Mouse (Mus musculus): ENCODE results near the gene Plcd3.

Gene Plcd3

GRCm38 (mm10) chr11:103067457-103068001, 33.9 kb downstream of the Plcd3 start:
- DNase-seq (ENCODE audit: low read depth in 1 of 2, low spot score in 2 of 2): no peak

GRCm38 (mm10) chr11:103067051-103067361, 34.5 kb downstream of the Plcd3 start:
- DNase-seq (ENCODE audit: low read depth in 1 of 2, low spot score in 2 of 2): no peak

GRCm38 (mm10) chr11:103066191-103067050, 35.0 kb downstream of the Plcd3 start:
- DNase-seq (ENCODE audit: low read depth in 1 of 2, low spot score in 2 of 2): no peak

GRCm38 (mm10) chr11:103058499-103059085, 42.9 kb downstream of the Plcd3 start:
- DNase-seq (ENCODE audit: low read depth in 1 of 2, low spot score in 2 of 2): no peak

- DNase-seq (ENCODE audit: low read depth in 1 of 2, low spot score in 2 of 2): no peak
Observed at GRCm38 (mm10) chr11:103056636-103057035, 44.8 kb downstream of the Plcd3 start.

- DNase-seq (ENCODE audit: low read depth in 1 of 2, low spot score in 2 of 2): peak; percentile 33 to 58
Observed at GRCm38 (mm10) chr11:103054798-103055197, 46.7 kb downstream of the Plcd3 start.

DNA sequence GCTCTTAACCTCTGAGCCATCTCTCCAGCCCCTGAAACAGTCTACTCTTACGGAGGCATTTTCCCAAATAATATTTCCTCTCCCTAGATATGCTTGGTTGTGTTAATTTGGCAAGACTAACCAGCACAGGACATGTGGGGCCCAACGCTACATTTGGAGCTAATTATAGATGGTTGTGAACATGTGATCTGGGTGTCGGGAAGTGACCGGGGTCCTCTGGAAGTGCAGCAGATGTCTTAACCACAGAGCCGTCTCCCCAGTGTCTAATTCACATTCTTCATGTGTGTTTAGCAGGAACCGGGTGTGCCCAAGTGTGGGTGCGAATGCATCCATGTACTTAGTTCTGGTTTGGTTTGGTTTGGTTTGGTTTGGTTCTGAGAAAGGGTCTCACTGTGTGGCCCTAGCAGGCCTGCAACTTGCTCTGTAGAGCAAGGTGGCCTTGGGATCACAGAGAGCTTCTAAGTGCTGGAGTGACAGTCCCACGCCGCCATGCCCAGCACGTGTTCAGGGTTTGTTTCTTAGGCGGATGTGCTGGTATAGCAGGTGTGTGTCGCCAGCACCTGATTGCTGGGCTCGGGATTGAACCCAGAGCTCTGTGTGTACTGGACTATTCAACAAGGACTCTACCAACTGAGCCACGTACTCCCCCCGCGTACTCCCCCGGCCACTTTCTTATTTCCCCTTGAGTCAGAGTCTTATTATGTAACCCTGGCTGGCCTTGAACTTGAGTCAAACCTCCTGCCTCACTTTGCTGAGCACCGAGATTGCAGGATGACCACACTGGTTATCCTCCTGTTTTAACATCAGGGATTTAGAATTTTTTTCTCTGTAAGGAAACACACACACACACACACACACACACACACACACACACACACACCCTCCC, 48.0 kb downstream of the Plcd3 start:
- no peak for DNase-seq (ENCODE audit: low read depth in 1 of 2, low spot score in 2 of 2)

GRCm38 (mm10) chr11:103052078-103052477, 49.4 kb downstream of the Plcd3 start:
- no peak for DNase-seq (ENCODE audit: low read depth in 1 of 2, low spot score in 2 of 2)

DNA sequence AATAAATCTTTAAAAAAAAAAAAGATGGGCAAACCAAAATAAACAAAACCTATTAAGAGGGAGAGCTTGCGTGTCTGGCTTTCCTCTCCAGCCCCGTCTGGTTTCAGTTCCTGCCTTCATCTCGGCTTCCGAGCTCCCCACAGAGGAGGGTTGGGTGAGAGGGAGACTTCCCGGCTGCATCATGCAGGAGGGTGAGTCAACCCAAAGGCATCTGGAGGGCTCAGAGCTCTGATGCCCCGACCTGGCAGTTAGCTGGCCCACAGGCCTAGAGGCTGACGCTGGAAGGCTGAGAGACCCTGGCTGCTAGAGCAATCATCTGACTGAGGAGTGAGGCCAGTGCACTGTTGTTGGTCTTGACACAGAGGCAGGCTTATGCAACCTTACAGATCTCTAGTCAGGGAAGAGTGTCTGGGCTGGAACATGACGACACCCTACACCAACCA, 50.2 kb downstream of the Plcd3 start:
- DNase-seq (ENCODE audit: low read depth in 1 of 2, low spot score in 2 of 2): peak; percentile 71 to 72

DNA sequence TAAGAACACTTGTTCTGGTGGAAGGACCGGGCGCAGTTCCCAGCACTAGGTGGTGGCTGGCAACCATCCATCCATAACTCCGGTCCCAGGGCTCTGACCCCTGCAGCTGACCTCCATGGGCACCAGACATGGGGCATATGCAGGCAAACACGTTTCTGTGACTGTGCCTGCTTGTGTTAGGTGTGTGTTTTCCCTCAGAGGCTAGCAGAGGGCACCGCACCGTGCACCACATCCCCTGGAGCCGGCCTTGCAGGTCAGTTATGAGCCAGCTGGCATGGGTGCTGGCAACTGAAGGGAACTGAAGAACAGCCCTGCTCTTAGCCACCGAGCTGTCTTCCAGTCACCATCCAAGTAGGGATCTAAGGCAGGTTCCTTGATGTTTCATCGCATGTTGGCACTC, 51.3 kb downstream of the Plcd3 start:
- DNase-seq (ENCODE audit: low read depth in 1 of 2, low spot score in 2 of 2): no peak

DNA sequence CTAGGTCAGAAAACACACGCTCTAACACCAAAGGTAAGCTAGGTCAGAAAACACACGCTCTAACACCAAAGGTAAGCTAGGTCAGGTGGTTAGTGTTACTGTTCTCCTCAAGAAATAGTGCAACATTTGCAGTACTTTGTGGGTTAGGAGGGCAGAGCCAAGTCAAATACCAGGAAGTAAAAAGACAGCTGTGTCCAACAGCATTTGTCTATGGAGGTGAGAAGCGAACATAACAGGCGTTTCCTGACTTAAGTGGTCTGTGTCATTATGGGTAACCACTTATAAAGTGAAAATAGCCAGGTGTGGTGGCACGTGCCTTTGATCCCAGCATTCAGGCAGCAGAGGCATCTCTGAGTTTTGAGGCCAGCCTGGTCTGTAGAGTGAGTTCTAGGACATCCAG, 51.8 kb downstream of the Plcd3 start:
- no peak for DNase-seq (ENCODE audit: low read depth in 1 of 2, low spot score in 2 of 2)

DNA sequence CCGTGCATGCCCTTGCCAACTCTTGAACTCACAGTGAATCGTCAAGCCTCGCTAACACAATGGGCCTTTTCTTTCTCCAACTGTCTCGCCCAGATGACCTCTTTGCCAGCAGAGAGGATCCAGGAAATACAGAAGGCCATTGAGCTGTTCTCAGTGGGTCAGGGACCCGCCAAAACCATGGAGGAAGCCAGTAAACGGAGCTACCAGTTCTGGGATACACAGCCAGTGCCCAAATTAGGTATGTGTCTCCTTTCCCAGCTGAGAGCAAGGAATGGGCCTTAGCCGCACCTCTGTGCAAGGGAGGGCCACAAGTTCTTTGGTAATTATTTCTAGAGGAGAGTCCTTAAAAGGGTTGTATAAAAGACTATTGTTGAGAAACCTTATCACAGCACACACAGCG, 55.2 kb downstream of the Plcd3 start:
- DNase-seq (ENCODE audit: low read depth in 1 of 2, low spot score in 2 of 2): no peak

DNA sequence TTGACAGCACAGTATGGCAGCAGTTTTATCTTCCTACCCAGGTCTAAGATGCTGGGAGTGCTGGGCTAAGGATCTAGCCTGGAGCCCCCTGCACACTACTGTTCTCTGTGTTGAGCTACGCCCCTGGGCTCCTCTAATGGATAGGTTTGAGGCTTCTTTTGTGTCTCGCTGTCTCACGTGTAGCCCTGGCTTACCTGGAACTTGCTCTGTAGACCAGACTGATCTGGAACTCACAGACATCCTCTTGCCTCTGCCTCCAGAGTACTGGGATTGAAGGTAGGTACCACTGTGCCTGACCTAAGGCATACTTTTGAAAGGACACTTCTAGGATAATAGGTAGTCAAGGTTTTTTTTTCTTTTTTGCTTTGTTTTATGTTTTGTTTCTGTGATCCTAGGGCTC, 57.5 kb downstream of the Plcd3 start:
- DNase-seq (ENCODE audit: low read depth in 1 of 2, low spot score in 2 of 2): no peak

- no peak for DNase-seq (ENCODE audit: low read depth in 1 of 2, low spot score in 2 of 2)
Observed at GRCm38 (mm10) chr11:103042828-103043227, 58.6 kb downstream of the Plcd3 start.

GRCm38 (mm10) chr11:103038037-103038436, 63.4 kb downstream of the Plcd3 start:
- no peak for DNase-seq (ENCODE audit: low read depth in 1 of 2, low spot score in 2 of 2)

DNA sequence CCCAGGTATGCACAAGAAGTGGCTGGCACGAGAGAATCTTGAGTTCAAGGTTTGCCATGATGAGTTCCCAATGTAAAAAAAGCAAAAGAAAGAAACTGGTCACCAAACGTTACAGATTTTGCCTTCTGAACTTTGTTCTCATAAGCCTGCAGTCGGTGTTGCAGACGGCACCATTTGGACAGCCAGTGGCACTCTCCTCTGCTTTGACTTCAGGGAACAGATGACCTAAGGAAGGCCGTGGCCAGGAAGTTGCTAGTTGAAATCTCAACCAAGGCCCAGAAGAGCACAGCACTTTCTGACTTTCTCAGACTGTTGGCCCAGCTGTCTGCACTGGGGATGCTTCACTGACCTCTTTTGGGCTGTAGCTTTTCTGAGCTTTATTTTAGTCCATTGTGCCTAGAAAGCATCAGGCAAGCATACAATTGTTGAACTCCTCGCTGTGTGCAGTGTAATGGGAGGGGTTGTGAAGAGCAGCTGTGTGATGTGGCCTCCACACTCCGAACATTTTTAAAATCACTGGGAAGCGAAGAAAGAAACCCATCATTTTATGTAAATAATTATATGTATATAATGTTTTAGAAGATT, 64.5 kb downstream of the Plcd3 start:
- DNase-seq (ENCODE audit: low read depth in 1 of 2, low spot score in 2 of 2): no peak

DNA sequence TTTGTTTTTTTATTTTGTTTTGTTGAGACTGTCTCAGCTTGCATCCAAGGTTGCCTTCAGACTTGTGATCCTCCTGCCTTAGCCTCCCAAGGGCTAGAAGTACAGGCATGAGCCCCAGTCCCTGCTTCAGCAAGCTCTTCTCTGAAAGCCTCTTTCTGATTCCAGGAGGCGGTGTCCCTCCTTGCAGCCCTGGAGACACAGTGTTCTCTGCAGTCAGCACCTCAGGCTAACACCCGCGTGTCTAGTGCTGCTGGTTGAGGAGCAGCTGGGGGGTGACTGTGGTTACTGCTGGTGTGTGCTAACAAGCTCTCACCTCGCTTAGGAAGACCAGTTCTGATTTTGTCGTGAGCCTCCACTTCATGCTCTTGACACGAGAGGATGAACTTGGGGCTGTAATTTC, 66.5 kb downstream of the Plcd3 start:
- DNase-seq (ENCODE audit: low read depth in 1 of 2, low spot score in 2 of 2): no peak

- no peak for DNase-seq (ENCODE audit: low read depth in 1 of 2, low spot score in 2 of 2)
Observed at GRCm38 (mm10) chr11:103033030-103033429, 68.4 kb downstream of the Plcd3 start.

GRCm38 (mm10) chr11:103028176-103028891, 73.1 kb downstream of the Plcd3 start, which contains the start of the genes Nmt1 and Dcakd:
TSS of gene Nmt1 (plus strand) at chr11:103028190.
TSS of gene Dcakd (minus strand) at chr11:103028333.
- peak; percentile 87 to 89 for DNase-seq (ENCODE audit: low read depth in 1 of 2, low spot score in 2 of 2)

- no peak for DNase-seq (ENCODE audit: low read depth in 1 of 2, low spot score in 2 of 2)
Observed at GRCm38 (mm10) chr11:103027570-103028175, 73.8 kb downstream of the Plcd3 start.

Measured in monocyte, adult 2 months (primary cell).